Mouse (Mus musculus): Measurements from ENCODE around the gene Vmn2r36.

Vmn2r36 gene

DNA sequence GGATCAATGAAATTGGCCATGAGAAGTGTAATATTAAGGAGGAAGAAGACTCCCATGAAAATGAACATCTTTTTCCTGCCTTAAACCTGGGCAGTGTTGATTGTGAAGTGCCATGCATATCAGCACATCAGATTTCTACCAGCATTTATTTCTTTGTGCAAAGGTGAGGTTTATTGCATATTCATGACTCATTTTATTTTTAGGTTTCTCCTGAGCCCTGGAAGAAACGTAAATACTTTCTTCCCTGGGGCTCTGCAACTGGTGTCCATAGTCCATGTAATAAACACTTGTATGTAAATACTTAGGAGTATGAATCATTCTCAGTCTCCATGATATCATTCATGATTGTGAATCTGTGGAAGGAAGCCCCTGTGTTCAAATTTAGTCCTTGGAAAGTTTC lies at the start of gene Vmn2r36:
TSS of gene Vmn2r36 (minus strand) at position 101 of the 400 bp plus-strand sequence.
- in situ Hi-C loops (cut with MboI, MseI), result loop anchor here (10.0 to 25.0 kb wide), 2 partner anchors 785 to 792 kb away; no protein-coding TSS in a partner anchor
